Mouse (Mus musculus): ENCODE measurements around the gene Rps6kb2. TPM values are rescaled to one million over a fixed set of nuclear protein-coding genes. Genes with fewer than 3 reads are reported as not detected.

Gene Rps6kb2
- total and polyA plus RNA-seq, 3 experiments = 16.1 to 73.4 (median 23.1) TPM

- peaks cover 88% of the 10 kb centered on the region for H3K4me1 ChIP-seq (ENCODE audit: insufficient read depth, low read depth, low read length)
- no peak overlapping the region for H3K4me3 ChIP-seq (ENCODE audit: low read depth, low read length)
- H3K27me3 ChIP-seq (ENCODE audit: insufficient read depth, low read length) = no peaks in the 10 kb centered on the region
- no peak for TF ChIP-seq GATA2 (IDR thresholded peaks at IDR 0.05; ENCODE audit: borderline replicate concordance, low read depth, low read length)
- TF ChIP-seq GATA1 (IDR thresholded peaks at IDR 0.05; ENCODE audit: borderline replicate concordance, low read length) = no peak
- no peak for TF ChIP-seq POLR2AphosphoS5 (IDR thresholded peaks at IDR 0.05; ENCODE audit: insufficient replicate concordance, low read depth, low read length)
- TF ChIP-seq TAL1 (conservative IDR thresholded peaks at IDR 0.05; ENCODE audit: low read depth, low read length) = no peak
- TF ChIP-seq CTCF (IDR thresholded peaks at IDR 0.05; ENCODE audit: low read depth, low read length) = no peak
- peaks cover 81% of the 10 kb centered on the region for H3K36me3 ChIP-seq (replicated peaks)
- no peak for DNase-seq (ENCODE audit: low spot score)
- H3K9me3 ChIP-seq (replicated peaks) = no peaks in the 10 kb centered on the region
- no peak for ATAC-seq (ENCODE audit: extremely low read depth, insufficient number of reproducible peaks, low FRiP score, poor library complexity, severe bottlenecking)
Observed at GRCm38 (mm10) chr19:4196048-4196447, 32.9 kb upstream of the Rps6kb2 start.

- no peak overlapping the region for H3K4me3 ChIP-seq (ENCODE audit: low read depth, low read length)
- no peak for DNase-seq (ENCODE audit: low spot score)
- ATAC-seq (ENCODE audit: extremely low read depth, insufficient number of reproducible peaks, low FRiP score, poor library complexity, severe bottlenecking) = no peak
- peaks cover 73% of the 10 kb centered on the region for H3K36me3 ChIP-seq (replicated peaks)
- no peaks in the 10 kb centered on the region for H3K9me3 ChIP-seq (replicated peaks)
- peaks cover 89% of the 10 kb centered on the region for H3K4me1 ChIP-seq (ENCODE audit: insufficient read depth, low read depth, low read length)
- TF ChIP-seq CTCF (IDR thresholded peaks at IDR 0.05; ENCODE audit: low read depth, low read length) (no peak), POLR2AphosphoS5 (IDR thresholded peaks at IDR 0.05; ENCODE audit: insufficient replicate concordance, low read depth, low read length) (no peak; the same call in 1 of the 2 replicates), GATA1 (IDR thresholded peaks at IDR 0.05; ENCODE audit: borderline replicate concordance, low read length) (no peak), GATA2 (IDR thresholded peaks at IDR 0.05; ENCODE audit: borderline replicate concordance, low read depth, low read length) (no peak), TAL1 (conservative IDR thresholded peaks at IDR 0.05; ENCODE audit: low read depth, low read length) (no peak)
- no peaks in the 10 kb centered on the region for H3K27me3 ChIP-seq (ENCODE audit: insufficient read depth, low read length)
Observed at GRCm38 (mm10) chr19:4194776-4195650, 31.9 kb upstream of the Rps6kb2 start.

DNA sequence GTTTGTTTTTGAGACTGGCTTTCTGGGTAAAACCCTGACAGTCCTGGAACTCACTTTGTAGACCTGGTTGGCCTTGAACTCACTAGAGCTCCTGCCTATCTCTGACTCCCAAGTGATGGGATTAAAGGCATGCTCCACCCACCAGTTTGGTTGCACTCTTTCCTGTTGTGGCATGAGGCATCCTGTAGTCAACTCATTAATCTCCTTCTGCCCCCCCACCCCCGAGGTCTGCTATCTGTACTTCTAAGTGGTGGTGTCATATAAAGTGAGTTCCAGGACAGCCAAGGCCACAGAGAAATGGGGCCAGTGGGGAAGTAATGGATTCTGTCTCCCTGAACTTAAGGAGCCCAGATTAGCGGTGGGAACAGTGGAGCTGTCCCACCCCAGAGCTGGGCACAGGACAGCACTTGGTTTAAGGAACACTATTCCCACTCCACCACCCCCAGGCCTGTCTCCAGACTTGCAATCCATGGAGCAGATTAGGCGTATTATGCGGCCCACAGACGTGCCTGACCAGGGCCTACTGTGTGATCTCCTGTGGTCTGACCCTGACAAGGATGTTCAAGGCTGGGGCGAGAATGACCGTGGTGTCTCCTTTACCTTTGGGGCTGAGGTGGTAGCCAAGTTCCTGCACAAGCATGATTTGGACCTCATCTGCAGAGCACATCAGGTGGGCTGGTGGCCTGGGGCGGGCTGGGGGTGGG is 31.0 kb upstream of the Rps6kb2 start:
- no peak for TF ChIP-seq GATA1 (IDR thresholded peaks at IDR 0.05; ENCODE audit: borderline replicate concordance, low read length)
- no peak for TF ChIP-seq POLR2AphosphoS5 (IDR thresholded peaks at IDR 0.05; ENCODE audit: insufficient replicate concordance, low read depth, low read length)
- no peak for TF ChIP-seq TAL1 (conservative IDR thresholded peaks at IDR 0.05; ENCODE audit: low read depth, low read length)
- no peak for TF ChIP-seq CTCF (IDR thresholded peaks at IDR 0.05; ENCODE audit: low read depth, low read length)
- TF ChIP-seq GATA2 (IDR thresholded peaks at IDR 0.05; ENCODE audit: borderline replicate concordance, low read depth, low read length) = no peak
- DNase-seq (ENCODE audit: low spot score) (no peak), ATAC-seq (ENCODE audit: extremely low read depth, insufficient number of reproducible peaks, low FRiP score, poor library complexity, severe bottlenecking) (no peak)
- H3K27me3 ChIP-seq (ENCODE audit: insufficient read depth, low read length) = no peaks in the 10 kb centered on the region
- H3K4me1 ChIP-seq (ENCODE audit: insufficient read depth, low read depth, low read length) = peaks cover 82% of the 10 kb centered on the region
- H3K4me3 ChIP-seq (ENCODE audit: low read depth, low read length) = peak overlapping the region; percentile 40; the same call in 1 of the 2 replicates
- peaks cover 71% of the 10 kb centered on the region for H3K36me3 ChIP-seq (replicated peaks)
- no peaks in the 10 kb centered on the region for H3K9me3 ChIP-seq (replicated peaks)

GRCm38 (mm10) chr19:4193129-4193528 is 30.0 kb upstream of the Rps6kb2 start:
- TF ChIP-seq GATA2 (IDR thresholded peaks at IDR 0.05; ENCODE audit: borderline replicate concordance, low read depth, low read length) = no peak
- TF ChIP-seq TAL1 (conservative IDR thresholded peaks at IDR 0.05; ENCODE audit: low read depth, low read length) = no peak
- TF ChIP-seq POLR2AphosphoS5 (IDR thresholded peaks at IDR 0.05; ENCODE audit: insufficient replicate concordance, low read depth, low read length) = no peak
- TF ChIP-seq CTCF (IDR thresholded peaks at IDR 0.05; ENCODE audit: low read depth, low read length) = no peak
- no peak for TF ChIP-seq GATA1 (IDR thresholded peaks at IDR 0.05; ENCODE audit: borderline replicate concordance, low read length)
- H3K27me3 ChIP-seq (ENCODE audit: insufficient read depth, low read length) = no peaks in the 10 kb centered on the region
- H3K4me1 ChIP-seq (ENCODE audit: insufficient read depth, low read depth, low read length) = peaks cover 78% of the 10 kb centered on the region
- peaks cover 70% of the 10 kb centered on the region for H3K36me3 ChIP-seq (replicated peaks)
- no peak for DNase-seq (ENCODE audit: low spot score)
- H3K9me3 ChIP-seq (replicated peaks) = no peaks in the 10 kb centered on the region
- ATAC-seq (ENCODE audit: extremely low read depth, insufficient number of reproducible peaks, low FRiP score, poor library complexity, severe bottlenecking) = no peak
- peak overlapping the region; percentile 78 for H3K4me3 ChIP-seq (ENCODE audit: low read depth, low read length)

DNA sequence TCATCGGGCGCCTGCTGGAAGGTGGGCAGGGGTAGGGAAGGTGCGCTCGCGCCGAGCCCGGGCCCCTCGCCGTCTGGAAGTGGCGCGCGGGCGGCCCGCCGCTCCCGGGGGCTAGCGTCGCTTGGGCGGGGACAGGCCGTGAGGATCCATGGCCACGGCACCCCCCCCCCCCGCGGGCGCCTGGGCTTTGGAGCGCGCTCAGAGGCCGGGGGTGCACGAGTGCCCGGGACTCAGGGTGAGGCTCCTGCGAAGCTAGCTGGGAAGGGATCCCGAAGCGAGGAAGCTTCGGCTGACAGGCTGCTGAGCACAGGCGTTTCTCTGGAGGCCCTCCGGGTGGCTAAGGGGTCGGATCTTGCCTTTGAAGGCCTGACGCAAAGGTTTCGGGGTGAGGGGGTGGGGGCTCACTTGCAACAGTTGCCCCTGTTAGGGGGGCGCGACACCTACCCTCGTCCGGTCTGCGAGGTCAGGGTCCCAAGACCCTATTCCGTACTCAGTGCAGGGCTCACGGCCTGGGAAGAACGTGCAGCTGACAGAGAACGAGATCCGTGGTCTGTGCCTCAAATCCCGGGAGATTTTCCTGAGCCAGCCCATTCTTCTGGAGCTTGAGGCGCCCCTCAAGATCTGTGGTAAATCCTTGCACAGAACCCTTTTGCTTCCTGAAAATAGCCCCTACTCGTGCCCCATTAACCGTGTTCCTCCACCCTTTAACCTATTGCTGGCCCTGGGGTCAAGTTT is 29.3 kb upstream of the Rps6kb2 start:
- Histone ChIP-seq H3K4me1 (ENCODE audit: insufficient read depth, low read depth, low read length) (peaks cover 78% of the 10 kb centered on the region), H3K36me3 (replicated peaks) (peaks cover 70% of the 10 kb centered on the region), H3K27me3 (ENCODE audit: insufficient read depth, low read length) (no peaks in the 10 kb centered on the region; the same call in 1 of the 2 replicates), H3K9me3 (replicated peaks) (no peaks in the 10 kb centered on the region), H3K4me3 (ENCODE audit: low read depth, low read length) (peak overlapping the region; percentile 78)
- peak; percentile 49 for DNase-seq (ENCODE audit: low spot score)
- no peak for TF ChIP-seq CTCF (IDR thresholded peaks at IDR 0.05; ENCODE audit: low read depth, low read length)
- no peak for TF ChIP-seq TAL1 (conservative IDR thresholded peaks at IDR 0.05; ENCODE audit: low read depth, low read length)
- no peak for TF ChIP-seq GATA2 (IDR thresholded peaks at IDR 0.05; ENCODE audit: borderline replicate concordance, low read depth, low read length)
- TF ChIP-seq POLR2AphosphoS5 (IDR thresholded peaks at IDR 0.05; ENCODE audit: insufficient replicate concordance, low read depth, low read length) = no peak
- no peak for TF ChIP-seq GATA1 (IDR thresholded peaks at IDR 0.05; ENCODE audit: borderline replicate concordance, low read length)
- no peak for ATAC-seq (ENCODE audit: extremely low read depth, insufficient number of reproducible peaks, low FRiP score, poor library complexity, severe bottlenecking)
